Mouse (Mus musculus): ENCODE data around the gene Tbc1d10c.
"Not testable (repeated sequence)": the region's sequence is repeated elsewhere in the genome, so short reads cannot be mapped to it uniquely, and the experiment has no call there.

The Tbc1d10c gene

GRCm38 (mm10) chr19:4146366-4147021 lies 44.6 kb downstream of the Tbc1d10c start:
- in situ Hi-C loops (cut with MboI, MseI) = no loop called here

DNA sequence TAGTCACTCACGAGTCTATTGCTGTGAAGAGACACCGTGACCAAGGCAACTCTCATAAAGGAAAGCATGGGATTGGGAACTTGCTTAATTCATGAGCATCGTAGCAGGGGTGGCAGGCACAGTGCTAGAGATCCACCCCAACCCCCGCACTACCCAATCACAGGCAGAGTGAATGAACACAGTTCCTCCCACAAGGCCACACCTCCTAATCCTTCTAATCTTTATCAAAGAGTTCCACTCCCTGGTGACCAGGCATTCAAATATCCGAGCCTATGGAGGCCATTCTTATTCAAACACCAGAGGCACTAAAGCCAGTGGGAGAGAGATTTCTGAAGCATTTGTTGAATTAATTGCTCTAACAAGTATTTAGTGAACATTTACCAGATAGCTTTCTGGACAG lies 45.1 kb downstream of the Tbc1d10c start:
- in situ Hi-C loops (cut with MboI, MseI) = no loop called here

DNA sequence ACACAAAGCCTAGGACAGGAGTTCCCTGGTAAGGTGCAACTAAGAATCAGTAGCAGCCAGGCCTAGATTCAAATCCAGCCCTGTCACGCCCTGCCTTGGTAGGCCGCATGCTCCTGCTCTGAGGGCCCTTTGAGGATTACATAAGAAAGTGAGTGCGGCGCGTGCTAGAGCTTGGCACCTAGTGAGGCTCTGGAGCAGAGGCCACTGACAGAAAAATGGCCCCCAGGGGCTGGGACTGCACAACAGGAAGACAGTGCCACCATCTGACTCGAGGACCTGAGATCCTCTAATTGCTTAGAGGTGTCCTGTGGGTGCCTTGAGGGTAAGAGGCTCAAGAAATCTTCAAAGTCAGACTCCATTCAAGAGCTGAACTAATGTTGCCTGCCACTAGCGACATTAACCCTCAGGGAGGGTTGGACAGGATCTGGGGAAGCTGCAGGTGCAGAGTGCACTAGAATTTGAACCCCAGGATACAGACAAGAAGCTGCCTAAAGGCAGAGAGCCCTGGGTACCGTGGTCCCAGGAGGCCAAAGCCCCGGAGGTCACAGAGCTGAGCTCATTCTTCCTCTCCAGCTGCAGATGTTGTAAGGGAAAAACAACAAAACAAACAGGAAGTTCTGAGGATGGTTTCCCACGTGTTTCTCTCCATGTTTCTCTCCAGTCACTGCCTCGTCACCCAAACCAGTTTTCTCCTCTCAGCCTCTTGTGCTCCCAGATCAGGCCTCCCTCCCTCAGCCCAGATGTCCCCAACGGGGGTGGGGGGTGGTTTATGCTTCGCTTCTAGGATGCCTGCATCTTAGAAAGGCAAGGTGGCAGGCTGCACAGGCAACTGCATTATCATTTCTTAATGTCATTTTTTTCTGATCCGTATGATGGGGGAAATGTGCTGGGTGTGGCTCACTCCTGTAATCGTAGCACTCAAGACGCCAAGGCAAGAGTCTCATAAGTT lies 46.3 kb downstream of the Tbc1d10c start:
- in situ Hi-C loops (cut with MboI, MseI) = no loop called here

GRCm38 (mm10) chr19:4143759-4144268 lies 47.3 kb downstream of the Tbc1d10c start, which contains the start of gene Cabp4:
Cabp4 (minus strand) TSS chr19:4144033.
- in situ Hi-C loops (cut with MboI, MseI) = no loop called here

DNA sequence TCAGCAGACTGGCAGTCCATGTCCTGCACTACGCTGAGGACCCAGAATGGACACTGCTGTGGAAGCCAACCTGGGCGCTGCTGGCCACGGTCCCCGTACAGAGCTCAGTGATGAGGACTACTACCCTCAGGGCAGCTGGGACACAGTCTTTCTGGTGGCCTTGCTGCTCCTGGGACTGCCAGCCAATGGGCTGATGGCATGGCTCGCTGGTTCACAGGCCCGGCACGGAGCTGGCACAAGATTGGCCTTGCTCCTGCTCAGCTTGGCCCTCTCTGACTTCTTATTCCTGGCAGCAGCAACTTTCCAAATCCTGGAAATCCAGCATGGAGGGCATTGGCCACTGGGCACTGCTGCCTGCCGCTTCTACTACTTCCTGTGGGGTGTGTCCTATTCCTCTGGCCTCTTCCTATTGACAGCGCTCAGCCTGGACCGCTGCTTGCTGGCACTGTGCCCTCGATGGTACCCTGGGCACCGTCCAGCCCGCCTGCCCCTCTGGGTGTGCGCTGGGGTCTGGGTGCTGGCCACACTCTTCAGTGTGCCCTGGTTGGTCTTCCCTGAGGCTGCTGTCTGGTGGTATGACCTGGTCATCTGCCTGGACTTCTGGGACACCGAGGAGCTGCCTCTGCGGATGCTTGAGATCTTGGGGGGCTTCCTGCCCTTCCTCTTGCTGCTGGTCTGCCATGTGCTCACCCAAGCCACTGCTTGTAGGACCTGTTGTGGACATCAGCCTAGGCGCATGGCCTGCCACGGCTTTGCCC lies 48.5 kb downstream of the Tbc1d10c start:
- in situ Hi-C loops (cut with MboI, MseI) = no loop called here

GRCm38 (mm10) chr19:4140147-4140546 lies 50.9 kb downstream of the Tbc1d10c start:
- in situ Hi-C loops (cut with MboI, MseI) = no loop called here

DNA sequence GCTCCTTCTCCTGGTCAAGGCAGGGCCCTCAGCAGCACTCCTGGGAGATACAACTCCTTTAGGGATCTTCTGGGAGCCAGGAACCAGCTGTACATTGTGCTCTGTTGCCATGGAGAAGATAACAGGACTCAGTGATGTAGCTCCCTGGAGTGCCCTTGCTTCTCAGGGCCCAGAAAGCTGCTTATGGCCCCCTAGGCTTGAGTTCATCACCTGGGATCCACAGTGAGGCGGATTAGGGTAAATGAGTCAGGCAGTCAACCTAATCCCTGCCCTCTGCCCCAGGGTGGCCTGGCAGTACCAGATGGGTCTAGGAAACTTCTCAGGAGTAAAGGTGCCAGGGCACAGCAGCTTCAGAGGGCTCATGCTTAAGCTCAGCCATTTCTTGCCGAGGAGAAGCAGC lies 51.6 kb downstream of the Tbc1d10c start, which contains the start of gene Gpr152:
TSS of gene Gpr152 (plus strand) at position 342 of the 400 bp plus-strand sequence.
- in situ Hi-C loops (cut with MboI, MseI) = no loop called here

DNA sequence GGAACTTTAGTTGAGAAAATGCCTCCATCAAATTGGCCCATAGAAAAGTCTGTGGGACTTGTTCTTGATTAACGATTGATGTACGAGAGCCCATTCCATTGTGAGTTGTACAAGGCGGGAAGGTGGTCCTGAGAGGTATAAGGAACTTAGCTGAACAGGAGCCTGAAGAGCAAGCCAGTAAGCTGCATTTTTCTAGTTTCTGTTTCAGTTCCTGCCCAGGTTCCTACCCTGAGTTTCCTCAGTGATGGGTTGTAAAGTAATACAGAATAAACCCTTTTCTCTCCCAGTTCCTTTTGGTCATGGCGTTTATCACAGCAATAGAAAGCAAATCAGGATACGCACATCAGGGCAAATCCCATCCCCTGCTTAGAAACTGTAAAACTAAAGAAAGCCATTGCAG lies 53.2 kb downstream of the Tbc1d10c start:
- in situ Hi-C loops (cut with MboI, MseI) = no loop called here

DNA sequence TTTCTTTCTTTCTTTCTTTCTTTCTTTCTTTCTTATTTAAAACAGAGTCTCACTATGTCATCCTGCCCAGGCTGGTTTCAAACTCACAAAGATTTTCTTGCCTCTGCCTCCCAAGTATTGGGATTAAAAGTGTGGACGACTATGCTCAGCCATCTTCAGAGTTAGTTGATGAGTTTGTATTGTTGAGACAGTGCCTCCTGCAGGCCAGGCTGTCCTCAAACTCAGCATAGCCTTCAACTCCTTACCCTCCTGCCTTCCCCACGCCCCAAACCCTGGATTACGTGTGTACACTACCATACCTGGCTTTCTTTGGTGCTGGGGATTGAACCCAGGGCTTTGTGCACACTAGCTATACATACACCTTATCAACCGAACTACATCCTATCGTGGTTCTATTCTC lies 54.6 kb downstream of the Tbc1d10c start:
- in situ Hi-C loops (cut with MboI, MseI) = no loop called here

- in situ Hi-C loops (cut with MboI, MseI) = not testable (repeated sequence)
These were observed 55.1 kb downstream of the Tbc1d10c start for GRCm38 (mm10) chr19:4135963-4136345.

DNA sequence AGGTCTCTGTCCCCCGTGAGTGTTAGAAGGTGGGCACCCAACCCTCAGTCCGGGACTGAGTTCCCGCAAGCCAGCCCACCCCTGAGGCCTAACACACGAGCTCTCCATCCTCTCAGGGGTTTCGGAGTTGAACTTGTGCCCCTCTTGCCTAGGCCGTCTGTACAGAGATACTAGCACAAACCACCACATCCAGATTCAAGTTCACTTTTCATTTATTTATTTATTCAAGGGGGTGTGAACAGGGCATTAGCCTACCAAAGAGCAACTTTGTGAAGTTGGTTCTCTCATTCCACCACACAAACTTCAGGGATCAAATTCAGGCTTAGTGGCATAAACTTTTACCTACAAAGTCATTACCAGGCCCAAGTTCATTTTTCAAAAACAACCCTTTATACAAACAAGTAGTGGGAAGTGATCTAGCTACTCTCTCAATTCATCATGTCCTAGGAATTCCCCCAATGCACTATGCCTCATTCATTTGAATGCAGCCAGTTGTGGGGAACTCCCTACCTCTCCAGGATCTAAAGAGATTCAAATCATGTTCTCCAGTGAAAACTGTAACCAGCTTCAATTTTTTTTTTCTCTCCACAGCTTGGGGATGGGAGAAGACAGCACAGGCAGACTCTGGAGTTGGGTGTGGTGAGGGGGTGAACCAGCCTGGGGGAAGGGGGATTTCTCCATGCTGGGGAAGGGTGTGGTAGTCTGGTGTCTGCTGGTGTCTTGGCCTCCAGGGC lies 55.7 kb downstream of the Tbc1d10c start:
- in situ Hi-C loops (cut with MboI, MseI) = not testable (repeated sequence)

DNA sequence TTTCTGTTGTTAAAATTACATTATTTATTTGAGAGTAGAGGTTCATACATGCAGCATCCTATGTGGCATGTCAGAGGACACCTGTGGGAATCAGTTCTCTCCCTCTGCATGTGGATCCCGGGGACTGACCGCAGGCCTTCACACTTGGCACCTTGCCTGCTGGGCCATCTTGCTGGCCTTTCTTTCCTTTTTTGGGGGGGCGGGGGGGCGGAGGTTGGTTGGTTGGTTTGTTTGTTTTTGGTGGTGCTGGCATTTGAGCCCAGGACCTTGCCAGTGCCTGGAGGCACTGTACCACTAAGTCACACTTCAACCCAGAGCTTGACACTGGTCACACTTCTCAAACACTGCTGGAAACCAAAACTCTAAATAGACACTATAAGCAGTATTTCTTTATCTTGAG lies 56.7 kb downstream of the Tbc1d10c start:
- in situ Hi-C loops (cut with MboI, MseI) = no loop called here
